Comparison of ENCODE assay signal across 26 mouse cellular contexts in the genomic region with DNA sequence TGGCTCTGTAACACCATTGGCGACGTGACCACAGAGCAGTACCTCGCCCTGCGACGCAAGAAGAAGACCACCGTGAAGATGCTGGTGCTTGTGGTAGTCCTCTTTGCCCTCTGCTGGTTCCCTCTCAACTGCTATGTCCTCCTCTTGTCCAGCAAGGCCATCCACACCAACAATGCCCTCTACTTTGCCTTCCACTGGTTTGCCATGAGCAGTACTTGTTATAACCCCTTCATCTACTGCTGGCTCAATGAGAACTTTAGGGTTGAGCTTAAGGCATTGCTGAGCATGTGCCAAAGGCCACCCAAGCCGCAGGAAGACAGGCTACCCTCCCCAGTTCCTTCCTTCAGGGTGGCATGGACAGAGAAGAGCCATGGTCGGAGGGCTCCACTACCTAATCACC. TPM values are rescaled to one million over a fixed set of nuclear protein-coding genes. Genes with fewer than 3 reads are reported as not detected.
A peak's percentile ranks its signal among the peaks of the same experiment; 100 is the strongest.
DNase-seq lines count a peak whose midpoint lies in the region; ATAC-seq lines count a peak whose summit lies in the region.
"Had no signal": no experiment of that assay in that cellular context is flagged by ENCODE, and none has a peak within 500 bp of the region (broad histone marks: within the 10 kb centered on the region; RNA-seq: fewer than 3 reads in every experiment).

No protein-coding gene starts in this region.

- H3K9ac ChIP-seq in forebrain, embryonic 11.5 days (ENCODE audit: low read length): no peak overlapping the region
- H3K9ac ChIP-seq in forebrain, embryonic 16.5 days (replicated peaks; ENCODE audit: low read depth, low read length): no peak overlapping the region
- H3K9ac ChIP-seq in heart, embryonic 12.5 days: no peak overlapping the region
- no peak overlapping the region for H3K9ac ChIP-seq in midbrain, embryonic 13.5 days (replicated peaks)
- H3K9ac ChIP-seq: embryonic facial prominence, embryonic 12.5 days; forebrain, embryonic 12.5 days; forebrain, postnatal 0 days had no signal

- H3K9me3 ChIP-seq in forebrain, embryonic 11.5 days (ENCODE audit: control insufficient read depth, low read length): no peaks in the 10 kb centered on the region
- H3K9me3 ChIP-seq in forebrain, embryonic 16.5 days (ENCODE audit: control insufficient read depth, low read length): no peaks in the 10 kb centered on the region
- H3K9me3 ChIP-seq in heart, embryonic 10.5 days: no peaks in the 10 kb centered on the region
- H3K9me3 ChIP-seq in heart, embryonic 12.5 days (replicated peaks): no peaks in the 10 kb centered on the region
- no peaks in the 10 kb centered on the region for H3K9me3 ChIP-seq in midbrain, embryonic 10.5 days (replicated peaks)
- no peaks in the 10 kb centered on the region for H3K9me3 ChIP-seq in midbrain, embryonic 13.5 days
- H3K9me3 ChIP-seq: embryonic facial prominence, embryonic 10.5 days; embryonic facial prominence, embryonic 12.5 days; forebrain, embryonic 12.5 days; G1E had no signal

- WGBS in forebrain, embryonic 11.5 days: 93% methylated on average over 8 of the region's 8 CpGs
- WGBS in forebrain, embryonic 16.5 days: 97% methylated on average over 8 of the region's 8 CpGs
- 83% methylated on average over 8 of the region's 8 CpGs for WGBS in heart, embryonic 10.5 days
- 88% methylated on average over 8 of the region's 8 CpGs for WGBS in heart, embryonic 12.5 days
- WGBS in midbrain, embryonic 10.5 days: 95% methylated on average over 8 of the region's 8 CpGs
- 94% methylated on average over 8 of the region's 8 CpGs for WGBS in midbrain, embryonic 13.5 days

- H3K4me2 ChIP-seq in forebrain, embryonic 11.5 days (ENCODE audit: low read depth, low read length, severe bottlenecking): no peak overlapping the region
- H3K4me2 ChIP-seq in forebrain, embryonic 16.5 days (ENCODE audit: low read length): no peak overlapping the region
- no peak overlapping the region for H3K4me2 ChIP-seq in heart, embryonic 12.5 days
- H3K4me2 ChIP-seq in midbrain, embryonic 13.5 days (replicated peaks): no peak overlapping the region
- H3K4me2 ChIP-seq: embryonic facial prominence, embryonic 12.5 days; forebrain, embryonic 12.5 days had no signal

- H3K27me3 ChIP-seq in forebrain, embryonic 11.5 days (ENCODE audit: control insufficient read depth, insufficient read depth, low read length): no peaks in the 10 kb centered on the region
- no peaks in the 10 kb centered on the region for H3K27me3 ChIP-seq in forebrain, embryonic 16.5 days (replicated peaks; ENCODE audit: control insufficient read depth, insufficient read depth, low read length)
- peaks cover 20% of the 10 kb centered on the region for H3K27me3 ChIP-seq in heart, embryonic 10.5 days (ENCODE audit: insufficient read depth, poor library complexity, severe bottlenecking)
- peaks cover 15% of the 10 kb centered on the region for H3K27me3 ChIP-seq in heart, embryonic 12.5 days (replicated peaks)
- H3K27me3 ChIP-seq in midbrain, embryonic 10.5 days (ENCODE audit: low read depth, poor library complexity, severe bottlenecking): no peaks in the 10 kb centered on the region; the same call in 1 of the 2 replicates
- peaks cover 3% of the 10 kb centered on the region; the same call in 1 of the 2 replicates for H3K27me3 ChIP-seq in midbrain, embryonic 13.5 days
- H3K27me3 ChIP-seq: CH12.LX; embryonic facial prominence, embryonic 12.5 days; forebrain, embryonic 12.5 days had no signal

- no peak overlapping the region for H3K27ac ChIP-seq in forebrain, embryonic 11.5 days (ENCODE audit: low read depth, low read length)
- no peak overlapping the region for H3K27ac ChIP-seq in forebrain, embryonic 16.5 days (ENCODE audit: low read length)
- no peak overlapping the region for H3K27ac ChIP-seq in heart, embryonic 10.5 days
- no peak overlapping the region for H3K27ac ChIP-seq in heart, embryonic 12.5 days (ENCODE audit: poor library complexity, severe bottlenecking)
- H3K27ac ChIP-seq in midbrain, embryonic 10.5 days (replicated peaks): 0 out of 2 replicates have a peak overlapping the region, but pooled peaks have one; percentile 3
- H3K27ac ChIP-seq in midbrain, embryonic 13.5 days: no peak overlapping the region
- H3K27ac ChIP-seq: embryonic facial prominence, embryonic 10.5 days; embryonic facial prominence, embryonic 12.5 days; forebrain, embryonic 12.5 days had no signal

- no peak for ATAC-seq in forebrain, embryonic 11.5 days (replicated peaks; ENCODE audit: low FRiP score)
- ATAC-seq in forebrain, embryonic 16.5 days: no peak
- ATAC-seq in heart, embryonic 12.5 days (ENCODE audit: insufficient number of reproducible peaks, low FRiP score): no peak
- ATAC-seq in midbrain, embryonic 13.5 days: no peak
- ATAC-seq: activated CD4-positive, CD25-positive, alpha-beta regulatory T cell, adult 4 months; CD4-positive, CD25-positive, alpha-beta regulatory T cell, adult 4 months; forebrain, embryonic 14.5 days; forebrain, postnatal 0 days; Patski had no signal

- peak; percentile 21 for DNase-seq in forebrain, embryonic 11.5 days (ENCODE audit: low spot score)
- DNase-seq in heart, embryonic 10.5 days (ENCODE audit: low spot score): peak; percentile 72
- DNase-seq in midbrain, embryonic 10.5 days (ENCODE audit: low spot score): no peak
- DNase-seq: adrenal gland, adult 8-10 months; adrenal gland, postnatal 14 days; adrenal gland, postnatal 36 days; B cell, adult 2 months; cerebellum, adult 11-12 months; cerebellum, adult 2 months; cerebellum, adult 9-10 months; cerebellum, postnatal 10 days; cerebellum, postnatal 25 days; forebrain, postnatal 0 days had no signal

- H3K4me3 ChIP-seq in forebrain, embryonic 11.5 days (ENCODE audit: low read depth, low read length): no peak overlapping the region
- no peak overlapping the region for H3K4me3 ChIP-seq in forebrain, embryonic 16.5 days (replicated peaks; ENCODE audit: low read length)
- H3K4me3 ChIP-seq in heart, embryonic 10.5 days: no peak overlapping the region
- no peak overlapping the region for H3K4me3 ChIP-seq in heart, embryonic 12.5 days
- H3K4me3 ChIP-seq in midbrain, embryonic 10.5 days: no peak overlapping the region
- H3K4me3 ChIP-seq in midbrain, embryonic 13.5 days (replicated peaks): no peak overlapping the region
- H3K4me3 ChIP-seq: embryonic facial prominence, embryonic 10.5 days; embryonic facial prominence, embryonic 12.5 days; forebrain, embryonic 12.5 days had no signal

- H3K4me1 ChIP-seq in forebrain, embryonic 11.5 days (replicated peaks; ENCODE audit: control insufficient read depth, insufficient read depth, low read length): peaks cover 5% of the 10 kb centered on the region; the same call in 1 of the 2 replicates
- H3K4me1 ChIP-seq in forebrain, embryonic 16.5 days (replicated peaks; ENCODE audit: control insufficient read depth, insufficient read depth, low read length): peaks cover 6% of the 10 kb centered on the region; the same call in 1 of the 2 replicates
- peaks cover 13% of the 10 kb centered on the region; the same call in 1 of the 2 replicates for H3K4me1 ChIP-seq in heart, embryonic 10.5 days
- peaks cover 7% of the 10 kb centered on the region; the same call in 1 of the 2 replicates for H3K4me1 ChIP-seq in heart, embryonic 12.5 days (replicated peaks)
- peaks cover 17% of the 10 kb centered on the region for H3K4me1 ChIP-seq in midbrain, embryonic 10.5 days
- H3K4me1 ChIP-seq in midbrain, embryonic 13.5 days (replicated peaks): peaks cover 18% of the 10 kb centered on the region

- no peaks in the 10 kb centered on the region for H3K36me3 ChIP-seq in forebrain, embryonic 11.5 days (ENCODE audit: control insufficient read depth, insufficient read depth, low read length)
- no peaks in the 10 kb centered on the region for H3K36me3 ChIP-seq in forebrain, embryonic 16.5 days (ENCODE audit: control insufficient read depth, insufficient read depth)
- no peaks in the 10 kb centered on the region for H3K36me3 ChIP-seq in heart, embryonic 10.5 days
- H3K36me3 ChIP-seq in heart, embryonic 12.5 days: no peaks in the 10 kb centered on the region
- no peaks in the 10 kb centered on the region for H3K36me3 ChIP-seq in midbrain, embryonic 10.5 days
- no peaks in the 10 kb centered on the region for H3K36me3 ChIP-seq in midbrain, embryonic 13.5 days
- H3K36me3 ChIP-seq: embryonic facial prominence, embryonic 10.5 days; embryonic facial prominence, embryonic 12.5 days; forebrain, embryonic 12.5 days; G1E had no signal

RNA-seq across cellular contexts. Expression of a gene that starts 8.3 kb away (rescaled TPM):
- polyA plus RNA-seq in forebrain, embryonic 11.5 days (2014; fragmentation: Nextera tagmentation; extraction: Ambion mirVana): 0.20 and 0.47 TPM in 2 replicates
- polyA plus RNA-seq in forebrain, embryonic 16.5 days (2015; fragmentation: Nextera tagmentation; extraction: Ambion mirVana): 1.4 and 2.0 TPM in 2 replicates
- polyA plus RNA-seq in heart, embryonic 10.5 days (2016; fragmentation: Nextera tagmentation; extraction: Ambion mirVana): not detected in 2 replicates
- not detected in 2 replicates for polyA plus RNA-seq in heart, embryonic 12.5 days (2016; fragmentation: Nextera tagmentation; extraction: Ambion mirVana)
- polyA plus RNA-seq in midbrain, embryonic 10.5 days (2016; fragmentation: Nextera tagmentation; extraction: Ambion mirVana): 0.25 and 0.40 TPM in 2 replicates
- polyA plus RNA-seq in midbrain, embryonic 13.5 days (2015; fragmentation: Nextera tagmentation; extraction: Ambion mirVana): 2.6 and 2.8 TPM in 2 replicates
- polyA plus RNA-seq: G1E, Patski had no signal

RNA-seq across cellular contexts. Expression of a gene that starts 35.4 kb away (rescaled TPM):
- polyA plus RNA-seq in forebrain, embryonic 11.5 days (2014; fragmentation: Nextera tagmentation; extraction: Ambion mirVana): not detected in 2 replicates
- polyA plus RNA-seq in forebrain, embryonic 16.5 days (2015; fragmentation: Nextera tagmentation; extraction: Ambion mirVana): not detected in 2 replicates
- polyA plus RNA-seq in heart, embryonic 10.5 days (2016; fragmentation: Nextera tagmentation; extraction: Ambion mirVana): 0.10 TPM in 1 of 2 replicates, not detected in the other
- polyA plus RNA-seq in heart, embryonic 12.5 days (2016; fragmentation: Nextera tagmentation; extraction: Ambion mirVana): not detected in 2 replicates
- not detected in 2 replicates for polyA plus RNA-seq in midbrain, embryonic 10.5 days (2016; fragmentation: Nextera tagmentation; extraction: Ambion mirVana)
- not detected in 2 replicates for polyA plus RNA-seq in midbrain, embryonic 13.5 days (2015; fragmentation: Nextera tagmentation; extraction: Ambion mirVana)
- polyA plus RNA-seq: cerebellum, adult 2 months; cortical plate, adult 2 months; forebrain, embryonic 12.5 days; forebrain, embryonic 14.5 days; forebrain, postnatal 0 days; G1E; Patski had no signal
